Mouse (Mus musculus) right cerebral cortex, adult 18-20 months (tissue): ENCODE results near the gene Ewsr1.
A peak's percentile ranks its signal among the peaks of the same experiment; 100 is the strongest.

Experiments
- DNase-seq: peaks from one replicate; pipeline ENCODE4 v3.0.0; 2022; ENCODE audit warnings: mixed read lengths

Gene Ewsr1

DNA sequence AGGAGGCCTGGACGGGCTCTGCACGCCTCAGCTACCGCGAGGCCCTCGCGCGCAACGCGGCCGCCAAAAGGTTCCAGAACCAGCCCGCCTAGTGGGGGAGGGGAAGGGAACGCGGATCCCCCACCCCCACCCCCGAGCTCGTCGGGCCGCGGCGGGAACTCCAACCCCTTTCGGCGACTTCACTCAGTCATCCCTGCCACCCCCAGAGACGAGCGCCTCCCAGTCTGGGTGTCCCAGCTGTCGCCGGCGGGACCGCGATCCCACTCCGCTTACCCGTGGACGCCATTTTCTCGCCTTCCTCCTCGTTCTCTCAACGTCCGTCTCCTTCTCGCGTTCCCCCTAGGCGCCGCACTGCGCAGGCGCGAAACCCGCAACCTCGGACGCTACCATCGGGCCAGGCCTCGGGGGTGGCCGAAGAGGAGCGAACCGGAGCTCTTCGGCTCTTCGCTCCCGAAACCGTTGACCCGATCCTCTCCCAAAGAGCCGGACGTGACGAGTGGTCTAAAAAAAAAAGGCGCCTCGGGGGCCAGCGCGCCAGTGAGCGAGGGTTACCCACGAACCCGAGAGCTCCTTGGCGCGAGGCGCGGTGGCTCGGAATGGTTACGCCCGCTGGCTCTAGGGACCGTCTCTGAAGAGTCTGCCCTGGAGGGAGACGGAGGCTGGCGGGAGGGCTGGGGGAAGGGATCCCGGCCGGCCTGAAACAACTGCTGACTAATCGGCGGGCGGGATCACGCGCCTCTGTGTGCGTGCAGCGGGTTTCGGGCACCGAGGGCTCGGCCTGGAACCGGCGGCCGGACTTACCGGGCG lies at the start of gene Ewsr1, which contains the start of gene Rhbdd3:
Gene Ewsr1 (minus strand): TSS at position 531 of the 807 bp plus-strand sequence.
Gene Rhbdd3 (plus strand): TSS at position 191 of the 807 bp plus-strand sequence.
- DNase-seq: peak; percentile 96

GRCm38 (mm10) chr11:5145600-5145999 lies 46.5 kb upstream of the Ewsr1 start:
- no peak for DNase-seq

- no peak for DNase-seq
These were observed 42.9 kb upstream of the Ewsr1 start for GRCm38 (mm10) chr11:5141965-5142364.

DNA sequence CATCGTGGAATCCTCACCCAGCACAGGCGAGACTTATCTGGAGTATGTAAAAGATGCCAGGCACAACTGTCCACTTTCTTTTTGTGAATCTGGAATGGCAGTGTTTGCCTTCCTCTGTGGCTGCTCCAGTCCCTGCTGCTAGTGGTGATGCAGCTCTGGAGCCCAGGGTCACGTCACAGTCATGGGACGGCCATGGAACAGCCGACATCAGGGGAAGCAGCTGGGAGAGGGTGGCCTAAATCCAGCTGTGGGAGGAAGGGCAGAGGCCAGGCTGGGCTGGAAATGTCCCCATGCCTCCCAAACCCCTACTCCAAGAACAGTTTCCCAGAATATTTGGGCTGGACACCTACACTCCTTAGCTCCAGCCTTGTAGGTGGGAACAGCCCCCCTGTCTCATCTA lies 42.2 kb upstream of the Ewsr1 start:
- no peak for DNase-seq

DNA sequence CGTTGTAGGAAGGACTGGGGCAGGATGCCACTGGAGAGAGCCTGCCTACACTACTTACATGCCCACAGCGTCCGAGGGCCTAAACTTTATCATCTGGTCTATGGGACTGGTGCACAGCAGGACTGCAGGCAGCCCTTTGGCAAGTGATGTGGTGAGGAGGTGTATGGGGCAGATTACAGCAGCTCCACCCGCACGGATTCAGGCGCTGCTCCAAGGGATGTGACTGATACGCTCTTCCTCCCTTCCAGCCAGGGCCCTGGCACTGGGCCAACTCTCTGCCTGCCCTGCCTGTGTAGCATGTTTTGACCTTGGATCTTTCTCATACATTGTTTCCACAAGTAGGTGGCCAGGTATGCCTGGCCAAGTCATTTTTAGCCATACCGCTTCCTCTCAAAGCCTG lies 41.6 kb upstream of the Ewsr1 start:
- DNase-seq: peak; percentile 34

- DNase-seq: no peak
These were observed 40.3 kb upstream of the Ewsr1 start for GRCm38 (mm10) chr11:5139372-5139771.

DNA sequence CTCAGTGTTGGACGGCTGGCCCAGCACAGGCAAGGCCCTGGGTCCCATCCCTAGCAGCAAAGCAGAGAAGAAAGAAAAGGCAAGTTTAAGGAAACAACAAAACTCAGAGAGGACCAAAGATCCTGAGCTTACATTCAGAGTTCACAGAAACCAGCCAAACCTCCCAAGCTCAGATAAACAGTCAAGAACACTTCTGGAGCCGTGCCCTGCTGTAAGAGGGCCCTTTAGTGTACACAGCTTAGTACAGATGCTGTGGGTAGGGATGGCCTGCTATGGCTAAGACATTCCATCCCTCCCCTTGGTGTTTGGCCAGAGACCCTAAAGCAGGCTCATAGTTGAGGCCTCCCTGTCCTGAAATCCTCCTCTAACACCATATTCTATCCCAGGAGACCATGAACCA lies 39.6 kb upstream of the Ewsr1 start:
- no peak for DNase-seq

DNA sequence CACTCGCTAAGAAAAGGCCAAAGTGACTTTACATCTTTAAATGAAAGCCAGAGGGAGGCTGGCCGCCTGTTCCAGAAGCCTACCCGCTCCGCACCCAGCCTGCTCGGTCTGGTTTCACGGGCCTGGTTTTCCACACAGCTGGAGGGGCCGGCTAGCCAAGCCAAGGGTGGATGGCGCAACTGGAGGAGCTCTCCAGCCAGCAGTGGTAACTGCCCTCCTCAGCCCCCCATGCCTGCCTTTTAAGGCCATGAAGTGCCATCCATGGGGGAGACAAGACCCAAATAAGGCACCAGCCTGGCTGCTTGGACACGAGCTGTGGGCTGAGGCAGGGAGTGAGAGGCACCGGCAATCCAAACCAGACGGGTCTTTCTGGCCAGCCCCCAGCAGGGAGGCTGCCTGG lies 36.8 kb upstream of the Ewsr1 start:
- no peak for DNase-seq

GRCm38 (mm10) chr11:5132751-5133150 lies 33.7 kb upstream of the Ewsr1 start:
- DNase-seq: no peak

- DNase-seq: no peak
These were observed 31.1 kb upstream of the Ewsr1 start for GRCm38 (mm10) chr11:5130111-5130665.

DNA sequence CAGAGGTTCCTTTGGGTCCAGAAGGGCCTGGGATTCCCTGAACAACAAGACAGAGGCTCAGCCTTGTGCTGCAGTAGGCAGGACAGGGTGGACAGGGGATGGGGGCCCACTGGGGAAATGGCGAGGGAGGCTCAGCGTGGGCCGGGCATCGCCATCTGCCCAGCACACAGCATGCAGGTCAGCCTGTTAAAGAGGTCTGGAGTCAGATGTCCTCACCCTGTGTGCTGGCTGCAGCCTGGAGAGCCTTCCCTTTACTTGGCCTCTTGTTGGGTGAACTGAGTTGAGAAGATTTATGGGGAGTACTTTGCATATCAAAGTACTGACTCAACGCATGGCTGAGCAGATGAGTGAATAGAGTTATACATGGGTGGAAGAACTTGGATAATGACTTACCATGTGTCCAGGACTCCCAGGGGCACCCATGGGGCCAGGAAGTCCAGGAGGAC lies 30.0 kb upstream of the Ewsr1 start:
- DNase-seq: no peak

- no peak for DNase-seq
These were observed 26.6 kb upstream of the Ewsr1 start for GRCm38 (mm10) chr11:5125713-5126112.

DNA sequence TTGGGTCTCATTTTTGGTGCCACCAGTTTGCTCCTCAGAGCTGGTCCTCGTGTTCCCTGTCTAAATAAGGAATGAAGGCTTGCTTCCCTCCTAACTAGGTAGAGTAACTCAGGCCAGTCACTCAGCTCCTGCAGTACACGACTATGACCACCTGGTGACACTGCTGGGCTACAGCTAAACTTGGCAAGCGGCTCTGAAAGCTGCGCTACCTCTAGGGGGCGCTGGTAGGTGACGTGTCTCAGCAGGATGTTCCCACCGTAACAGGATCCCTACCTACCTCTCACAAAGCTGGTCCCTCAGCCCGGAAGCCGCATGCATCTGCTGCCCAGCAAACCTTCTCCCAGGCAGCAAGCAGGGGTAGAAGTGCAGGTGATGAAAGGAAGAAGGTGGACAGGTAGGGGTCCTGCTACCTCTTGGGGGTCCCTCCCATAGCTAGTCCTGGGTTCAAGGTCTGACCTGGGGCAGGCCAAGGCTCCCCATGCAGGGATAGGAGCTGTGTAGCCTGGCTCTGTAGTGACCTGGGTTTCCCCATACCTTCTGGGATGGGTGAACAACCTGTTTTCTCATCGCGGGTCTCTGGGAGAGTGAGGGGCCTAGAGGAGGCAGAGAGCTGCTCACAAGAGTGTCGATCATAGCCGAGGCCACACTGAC lies 16.0 kb upstream of the Ewsr1 start:
- DNase-seq: peak; percentile 84

DNA sequence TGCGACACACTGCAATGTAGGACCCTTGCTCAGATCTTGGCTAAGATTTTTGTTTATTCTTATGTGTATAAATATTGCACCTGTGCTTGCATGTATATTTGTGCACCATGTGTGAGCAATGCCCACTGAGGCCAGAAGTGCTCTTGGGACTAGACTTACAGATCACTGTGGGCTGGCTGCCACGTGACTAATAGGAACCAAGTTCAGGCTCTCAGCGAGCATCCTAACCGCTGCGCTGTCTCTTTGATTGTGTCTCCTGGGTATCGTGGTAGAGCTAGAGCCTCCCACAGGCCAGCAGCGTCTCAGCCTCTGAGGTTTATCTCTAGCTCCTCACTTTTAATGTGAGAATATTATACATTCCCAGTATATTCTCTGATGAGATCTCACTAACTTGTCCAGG lies 14.6 kb upstream of the Ewsr1 start:
- no peak for DNase-seq

- DNase-seq: no peak
These were observed 10.4 kb upstream of the Ewsr1 start for GRCm38 (mm10) chr11:5109441-5109840.

GRCm38 (mm10) chr11:5103986-5104509 lies 5.0 kb upstream of the Ewsr1 start:
- DNase-seq: no peak

DNA sequence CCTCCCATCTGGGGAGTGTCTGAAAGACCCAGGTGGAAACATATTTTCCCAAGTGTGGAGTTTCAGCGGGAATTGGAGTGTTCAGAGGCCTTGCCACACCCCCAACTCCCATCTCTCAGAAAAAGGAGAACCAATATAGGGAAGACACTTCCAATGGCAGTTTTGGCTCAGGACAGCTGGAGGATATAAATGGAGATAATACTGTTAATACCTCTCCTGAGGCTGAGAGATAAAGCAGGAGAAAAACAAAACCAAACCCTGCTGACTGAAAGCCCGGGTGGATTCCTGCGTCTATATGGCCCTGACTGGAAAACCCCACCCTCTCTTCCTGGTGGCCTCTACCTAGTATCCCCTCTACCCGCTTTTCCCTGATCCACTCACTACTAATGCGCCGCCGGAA lies 3.3 kb upstream of the Ewsr1 start:
- DNase-seq: no peak

GRCm38 (mm10) chr11:5101641-5102040 lies 2.6 kb upstream of the Ewsr1 start:
- no peak for DNase-seq

- no peak for DNase-seq
These were observed 1.7 kb upstream of the Ewsr1 start for GRCm38 (mm10) chr11:5100801-5101200.

DNA sequence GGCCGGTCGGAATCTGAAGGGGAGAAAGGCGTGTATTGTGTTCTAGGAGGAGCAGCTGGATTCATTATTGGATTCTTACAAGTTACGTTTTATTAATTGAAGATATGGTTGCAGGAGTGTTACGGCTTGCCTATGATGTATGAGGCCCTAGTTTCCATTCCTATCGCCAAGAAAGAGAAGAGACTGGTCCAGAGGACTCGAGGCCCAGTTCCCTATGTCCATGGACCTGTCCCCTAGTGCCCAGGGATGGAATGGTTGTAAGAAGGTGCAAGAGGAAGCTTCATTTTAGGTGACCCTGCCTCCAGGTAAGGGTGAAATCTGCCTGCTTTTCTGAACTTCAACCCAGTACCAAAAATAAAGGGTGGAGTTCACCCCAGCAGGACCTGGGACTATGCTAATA lies 1.2 kb upstream of the Ewsr1 start:
- no peak for DNase-seq

DNA sequence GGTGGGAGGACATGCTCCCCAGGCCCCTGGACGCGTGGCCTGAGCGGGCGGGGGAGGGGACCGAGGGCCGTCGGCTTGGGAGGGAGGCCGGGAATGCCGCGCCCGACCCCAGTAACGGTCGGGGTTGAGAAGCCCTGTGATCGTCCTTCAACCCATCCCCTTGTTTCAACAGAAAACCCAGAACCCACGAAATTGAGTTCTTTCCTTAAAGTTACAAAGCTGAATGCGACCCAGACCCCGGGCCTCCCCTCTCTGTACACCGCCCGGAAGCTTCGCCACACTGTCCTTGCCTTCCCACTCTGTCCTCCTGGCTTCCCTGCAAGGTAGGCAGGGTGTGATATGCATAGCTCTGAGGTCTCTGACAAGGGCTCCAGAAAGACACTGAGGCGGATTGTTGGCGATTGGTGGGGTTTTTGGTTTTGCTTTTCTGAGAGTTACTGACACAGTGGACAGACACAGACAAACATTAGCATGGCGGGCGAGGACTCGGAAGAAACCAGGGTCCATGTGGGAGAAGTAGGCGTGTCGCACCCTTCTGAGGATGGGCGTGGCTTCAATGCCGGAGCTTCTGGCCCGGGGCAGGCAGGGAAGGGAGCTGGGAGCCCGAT lies 614 bp upstream of the Ewsr1 start:
- DNase-seq: peak; percentile 85

DNA sequence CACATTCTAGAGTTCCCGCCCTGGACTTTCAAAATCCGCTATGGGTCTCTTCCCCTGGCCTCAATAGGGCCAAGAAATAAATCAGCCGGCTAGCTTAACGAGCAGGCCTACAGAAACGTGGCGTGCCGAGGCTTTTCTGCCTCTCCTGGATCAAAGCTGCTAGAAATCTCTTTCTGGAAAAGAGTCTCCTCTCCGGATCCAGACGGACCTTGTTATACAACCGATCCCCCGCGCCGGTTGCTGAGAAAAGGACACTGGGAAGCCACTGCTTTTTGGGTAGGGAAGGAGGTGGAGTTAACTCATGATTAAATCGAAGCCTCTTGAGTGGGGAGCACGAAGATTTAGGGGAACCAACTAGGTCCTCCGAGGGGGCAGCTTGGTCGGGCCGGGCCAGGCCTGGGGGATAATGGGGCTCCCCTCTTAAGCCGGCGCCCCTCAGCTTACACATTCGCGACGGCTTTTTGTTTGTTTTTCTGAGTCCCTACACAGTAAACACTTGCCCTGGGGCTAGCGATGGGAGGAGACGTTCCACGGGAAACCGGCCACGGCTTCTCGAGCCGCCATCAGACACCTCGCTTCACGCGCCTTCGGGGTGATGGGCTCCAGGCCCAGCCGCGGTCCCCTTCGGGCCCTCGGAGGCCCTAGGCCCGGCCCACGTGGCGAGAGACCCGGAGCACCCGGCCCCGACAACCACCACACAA lies 881 bp downstream of the Ewsr1 start:
- DNase-seq: peak; percentile 74
